Mouse (Mus musculus): ENCODE results near the gene Naa40.

Naa40 gene

GRCm38 (mm10) chr19:7236011-7236410 is 5.0 kb downstream of the Naa40 start:
- no peak for TF ChIP-seq GATA4 (IDR thresholded peaks at IDR 0.05; ENCODE audit: insufficient replicate concordance, low read length)

- TF ChIP-seq GATA4 (IDR thresholded peaks at IDR 0.05; ENCODE audit: insufficient replicate concordance, low read length), result no peak
These were observed 5.5 kb downstream of the Naa40 start for GRCm38 (mm10) chr19:7235461-7235860.

- TF ChIP-seq GATA4 (IDR thresholded peaks at IDR 0.05; ENCODE audit: insufficient replicate concordance, low read length), result no peak
These were observed 6.3 kb downstream of the Naa40 start for GRCm38 (mm10) chr19:7234537-7235221.

GRCm38 (mm10) chr19:7226511-7226914 is 14.5 kb downstream of the Naa40 start:
- TF ChIP-seq GATA4 (IDR thresholded peaks at IDR 0.05; ENCODE audit: insufficient replicate concordance, low read length), result no peak

- TF ChIP-seq GATA4 (IDR thresholded peaks at IDR 0.05; ENCODE audit: insufficient replicate concordance, low read length), result no peak
These were observed 15.8 kb downstream of the Naa40 start for GRCm38 (mm10) chr19:7225096-7225690.

GRCm38 (mm10) chr19:7224253-7224652 is 16.7 kb downstream of the Naa40 start:
- TF ChIP-seq GATA4 (IDR thresholded peaks at IDR 0.05; ENCODE audit: insufficient replicate concordance, low read length), result no peak

- TF ChIP-seq GATA4 (IDR thresholded peaks at IDR 0.05; ENCODE audit: insufficient replicate concordance, low read length), result no peak
These were observed 17.5 kb downstream of the Naa40 start for GRCm38 (mm10) chr19:7223488-7223887.

- TF ChIP-seq GATA4 (IDR thresholded peaks at IDR 0.05; ENCODE audit: insufficient replicate concordance, low read length), result no peak
These were observed 18.8 kb downstream of the Naa40 start for GRCm38 (mm10) chr19:7222196-7222595.

GRCm38 (mm10) chr19:7218753-7219152 is 22.2 kb downstream of the Naa40 start:
- TF ChIP-seq GATA4 (IDR thresholded peaks at IDR 0.05; ENCODE audit: insufficient replicate concordance, low read length), result no peak

- TF ChIP-seq GATA4 (IDR thresholded peaks at IDR 0.05; ENCODE audit: insufficient replicate concordance, low read length), result no peak
These were observed 23.1 kb downstream of the Naa40 start for GRCm38 (mm10) chr19:7217926-7218267.

- TF ChIP-seq GATA4 (IDR thresholded peaks at IDR 0.05; ENCODE audit: insufficient replicate concordance, low read length), result no peak
These were observed 23.6 kb downstream of the Naa40 start, which contains the start of gene Cox8a for GRCm38 (mm10) chr19:7217162-7217925. TSS of gene Cox8a (minus strand) at chr19:7217616.

- no peak for TF ChIP-seq GATA4 (IDR thresholded peaks at IDR 0.05; ENCODE audit: insufficient replicate concordance, low read length)
These were observed 26.5 kb downstream of the Naa40 start for GRCm38 (mm10) chr19:7214484-7214883.

GRCm38 (mm10) chr19:7213010-7213409 is 28.0 kb downstream of the Naa40 start:
- no peak for TF ChIP-seq GATA4 (IDR thresholded peaks at IDR 0.05; ENCODE audit: insufficient replicate concordance, low read length)

GRCm38 (mm10) chr19:7212216-7212615 is 28.8 kb downstream of the Naa40 start:
- no peak for TF ChIP-seq GATA4 (IDR thresholded peaks at IDR 0.05; ENCODE audit: insufficient replicate concordance, low read length)

GRCm38 (mm10) chr19:7209907-7210646 is 30.9 kb downstream of the Naa40 start:
- no peak for TF ChIP-seq GATA4 (IDR thresholded peaks at IDR 0.05; ENCODE audit: insufficient replicate concordance, low read length)

Data from liver, adult (tissue).